Mouse (Mus musculus): Measurements from ENCODE around the gene Rgl2.

- TF ChIP-seq CHD2 (IDR thresholded peaks at IDR 0.05; ENCODE audit: low read depth, low read length) (no peak), ZNF384 (IDR thresholded peaks at IDR 0.05; ENCODE audit: low read depth, low read length) (no peak), ZC3H11A (IDR thresholded peaks at IDR 0.05; ENCODE audit: borderline replicate concordance, low read depth, low read length) (peak; percentile 33; the same call in 1 of the 2 replicates), MAFK (IDR thresholded peaks at IDR 0.05; ENCODE audit: insufficient read depth, low read depth, low read length) (no peak)
Observed at GRCm38 (mm10) chr17:33924577-33925283, 4.6 kb upstream of the Rgl2 start.
